Mouse (Mus musculus) left cerebral cortex, adult 9 months (tissue): Measurements from ENCODE around the gene Zfp324.

Experiments used
- DNase-seq, 2 experiments: peaks; one replicate each; pipeline ENCODE4 v3.0.0; 2022; ENCODE audit warnings: low spot score in 2 of 2

Zfp324 gene

DNA sequence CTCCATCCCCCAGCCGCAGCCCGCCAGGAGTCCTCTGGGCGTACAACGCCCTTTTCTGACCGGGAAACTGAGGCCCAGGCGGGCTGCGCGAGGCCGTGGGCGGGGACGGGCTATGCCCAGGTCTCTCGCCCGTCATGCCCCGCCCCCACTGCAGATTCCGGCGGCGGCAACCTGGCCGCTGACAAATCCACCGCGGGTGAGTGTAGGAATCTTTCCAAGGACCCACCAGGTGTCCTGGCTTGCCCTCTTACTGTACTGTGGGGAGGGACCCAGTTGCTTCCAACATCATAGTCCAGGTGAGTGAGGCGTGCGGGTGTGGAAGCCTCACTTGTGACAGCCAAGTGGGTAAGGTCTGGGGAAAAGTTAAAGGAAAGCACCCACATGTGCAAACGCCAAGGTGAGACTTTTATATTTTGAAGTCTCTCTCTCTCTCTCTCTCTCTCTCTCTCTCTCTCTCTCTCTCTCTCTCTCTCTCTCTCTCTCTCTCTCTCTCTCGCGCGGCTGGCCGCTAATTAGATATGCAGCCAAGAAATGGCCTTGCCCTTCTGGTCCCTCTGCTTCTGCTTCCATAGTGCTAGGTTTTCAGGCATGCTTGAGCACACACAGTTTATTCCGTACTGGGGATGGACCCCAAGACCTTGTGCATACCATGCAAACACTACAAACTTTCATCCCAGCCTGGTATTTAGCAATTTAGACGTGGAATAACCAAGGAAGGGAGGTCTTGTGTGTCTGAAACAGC, 637 bp downstream of the Zfp324 start:
- peak in 1 of 2 experiments; percentile 48 for DNase-seq

DNA sequence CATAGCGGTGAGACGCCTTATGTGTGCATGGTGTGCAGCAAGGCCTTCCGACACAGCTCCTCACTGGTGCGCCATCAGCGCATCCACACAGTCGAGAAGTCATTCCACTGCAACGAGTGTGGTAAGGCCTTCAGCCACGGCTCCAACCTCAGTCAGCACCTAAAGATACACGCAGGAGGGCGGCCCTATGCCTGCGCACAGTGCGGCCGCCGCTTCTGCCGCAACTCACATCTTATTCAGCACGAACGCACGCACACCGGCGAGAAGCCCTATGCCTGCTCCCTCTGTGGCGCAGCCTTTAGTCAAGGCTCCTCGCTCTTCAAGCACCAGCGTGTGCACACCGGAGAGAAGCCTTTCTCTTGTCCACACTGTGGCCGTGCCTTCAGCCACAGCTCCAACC, 5.3 kb downstream of the Zfp324 start:
- no peak for DNase-seq

DNA sequence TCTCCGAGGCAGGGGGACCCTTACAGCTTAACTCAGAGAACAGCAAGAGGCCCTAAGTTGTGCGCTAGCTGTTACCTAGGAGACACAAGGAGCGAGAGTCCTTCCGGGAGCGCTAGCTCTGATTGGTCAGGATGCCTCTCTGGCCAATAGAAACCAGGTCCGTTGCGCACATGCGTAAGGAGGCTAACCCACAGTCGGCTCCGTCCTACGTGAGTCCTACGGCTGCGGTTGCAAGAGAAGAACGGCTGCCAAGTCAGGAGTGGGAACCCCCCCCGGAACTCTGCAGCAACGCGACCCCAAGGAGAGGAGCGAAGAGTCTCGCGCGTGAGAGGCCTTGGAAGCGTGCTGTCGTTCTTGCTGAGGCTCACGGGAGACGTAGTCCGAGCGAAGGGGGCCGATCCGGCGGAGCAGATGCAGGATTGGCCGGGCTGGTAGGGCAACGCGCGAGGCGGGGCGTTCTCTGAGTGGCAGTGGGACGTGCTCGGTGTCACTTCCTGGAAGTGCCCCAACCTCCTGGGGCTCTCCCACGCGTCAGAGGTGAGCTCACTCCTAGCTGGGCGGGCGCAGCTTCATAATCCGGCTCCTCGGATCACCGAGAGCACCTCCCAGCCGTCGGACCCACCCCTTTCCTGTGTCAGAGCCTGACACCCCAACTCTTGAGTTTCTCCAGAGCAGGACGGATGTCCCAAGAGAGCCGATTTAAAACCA, 12.2 kb downstream of the Zfp324 start, which contains the start of gene Zfp446:
TSS of gene Zfp446 (plus strand) at position 167 of the 708 bp plus-strand sequence.
- DNase-seq = peak; percentile 97 to 99

DNA sequence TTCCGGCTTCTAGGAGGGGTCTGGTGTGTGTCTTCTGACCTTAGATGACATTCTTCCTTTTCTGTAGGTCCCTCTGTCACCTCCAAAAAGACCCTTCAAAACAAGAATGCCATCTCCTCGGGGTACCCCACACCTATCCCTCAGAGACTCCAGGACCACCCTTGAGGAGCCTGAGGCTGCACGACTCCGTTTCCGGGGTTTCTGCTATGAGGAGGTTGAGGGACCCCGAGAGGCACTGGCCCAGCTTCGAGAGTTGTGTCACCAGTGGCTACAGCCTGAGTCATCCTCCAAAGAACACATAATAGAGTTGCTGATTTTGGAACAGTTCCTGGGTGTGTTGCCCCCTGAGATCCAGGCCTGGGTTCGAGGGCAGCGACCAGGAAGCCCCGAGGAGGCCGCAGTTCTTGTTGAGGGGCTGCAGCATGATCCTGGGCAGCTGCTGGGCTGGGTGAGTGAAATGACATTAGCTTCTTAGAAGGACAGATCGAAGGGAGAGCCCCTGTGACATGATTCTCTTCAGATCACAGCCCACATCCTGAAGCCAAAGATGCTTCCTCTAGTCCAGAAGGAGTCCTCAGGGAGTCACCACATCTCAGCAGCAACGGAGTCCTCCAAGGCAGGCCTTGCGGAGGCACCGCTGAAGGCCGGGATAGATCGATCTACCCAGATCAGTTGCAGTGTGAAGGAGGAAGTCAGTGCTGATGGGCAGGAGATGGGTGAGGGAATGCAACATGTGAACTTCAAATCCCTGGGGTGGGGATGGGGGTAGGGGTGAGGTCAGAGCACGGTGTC, 13.5 kb downstream of the Zfp324 start:
- DNase-seq = no peak

DNA sequence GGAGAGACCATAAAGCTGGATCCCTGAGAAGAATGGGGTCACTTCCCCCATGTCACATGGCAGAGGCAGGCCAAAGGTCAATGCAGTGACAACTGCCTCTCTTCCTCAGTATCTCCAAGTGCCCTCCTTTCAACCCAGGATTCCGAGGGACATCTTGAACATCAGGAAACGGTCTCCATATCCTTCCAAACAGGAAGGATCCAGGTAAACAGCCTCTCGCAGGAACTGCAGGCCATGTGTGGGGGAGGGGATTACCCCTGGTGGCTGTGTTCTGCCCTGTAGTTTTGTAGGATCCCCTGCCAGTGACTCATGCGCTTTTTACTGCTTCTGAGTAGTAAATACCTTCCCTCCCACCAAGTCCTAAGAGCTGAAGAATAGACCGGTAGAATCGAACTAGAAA, 14.1 kb downstream of the Zfp324 start:
- no peak for DNase-seq

DNA sequence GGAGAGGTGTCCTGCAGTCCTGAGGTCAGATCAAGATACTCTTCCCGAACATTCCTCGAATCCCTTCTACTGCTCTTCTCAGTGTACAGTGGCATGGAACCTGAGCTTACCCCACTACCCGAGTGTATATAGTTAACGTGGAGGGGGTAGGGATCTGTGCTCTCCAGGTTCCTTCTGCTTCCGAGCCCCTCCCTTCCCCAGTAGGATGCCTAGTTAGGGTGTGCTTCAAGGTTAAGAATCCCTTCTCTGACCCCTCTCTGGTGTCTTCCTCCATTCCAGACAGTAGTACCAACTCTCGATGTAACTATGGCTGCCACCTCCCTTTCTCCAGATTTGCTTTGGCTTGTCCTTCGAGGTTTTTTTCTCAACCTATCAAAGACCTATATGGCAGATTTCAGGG, 14.7 kb downstream of the Zfp324 start:
- DNase-seq = no peak

DNA sequence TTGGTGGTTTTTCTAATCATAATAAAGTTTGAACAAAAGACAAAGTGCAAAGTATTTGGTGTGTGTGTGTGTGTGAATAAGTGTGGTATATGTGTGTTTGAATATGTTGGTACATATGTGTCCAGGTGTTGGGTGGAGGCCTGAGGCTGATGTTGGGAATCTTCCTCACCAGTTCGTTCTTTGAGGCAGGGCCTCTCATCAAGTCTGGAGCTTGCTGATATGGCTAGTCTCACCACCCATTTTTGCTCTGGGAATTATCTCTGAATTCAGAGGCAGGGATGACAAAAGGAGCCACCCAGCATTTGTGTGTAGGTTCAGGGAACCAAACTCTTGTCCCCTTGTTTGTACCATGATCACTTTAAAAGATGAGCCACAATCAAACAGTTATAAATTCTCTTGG, 20.1 kb downstream of the Zfp324 start:
- DNase-seq = no peak

DNA sequence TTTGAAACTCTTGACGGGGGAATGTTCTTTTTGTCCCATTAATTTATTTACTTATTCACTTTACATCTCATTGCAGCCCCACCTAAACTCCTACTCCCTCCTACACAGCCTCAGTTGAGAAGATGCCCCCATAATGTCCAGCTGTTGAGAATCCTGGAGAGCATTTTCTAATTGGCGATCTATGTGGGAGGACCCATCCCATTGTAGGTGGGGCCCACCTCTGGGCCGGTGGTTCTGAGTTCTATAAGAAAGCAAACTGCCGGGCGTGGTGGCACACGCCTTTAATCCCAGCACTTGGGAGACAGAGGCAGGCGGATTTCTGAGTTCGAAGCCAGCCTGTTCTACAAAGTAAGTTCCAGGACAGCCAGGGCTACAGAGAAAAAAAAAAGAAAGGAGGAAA, 21.3 kb downstream of the Zfp324 start:
- no peak for DNase-seq

DNA sequence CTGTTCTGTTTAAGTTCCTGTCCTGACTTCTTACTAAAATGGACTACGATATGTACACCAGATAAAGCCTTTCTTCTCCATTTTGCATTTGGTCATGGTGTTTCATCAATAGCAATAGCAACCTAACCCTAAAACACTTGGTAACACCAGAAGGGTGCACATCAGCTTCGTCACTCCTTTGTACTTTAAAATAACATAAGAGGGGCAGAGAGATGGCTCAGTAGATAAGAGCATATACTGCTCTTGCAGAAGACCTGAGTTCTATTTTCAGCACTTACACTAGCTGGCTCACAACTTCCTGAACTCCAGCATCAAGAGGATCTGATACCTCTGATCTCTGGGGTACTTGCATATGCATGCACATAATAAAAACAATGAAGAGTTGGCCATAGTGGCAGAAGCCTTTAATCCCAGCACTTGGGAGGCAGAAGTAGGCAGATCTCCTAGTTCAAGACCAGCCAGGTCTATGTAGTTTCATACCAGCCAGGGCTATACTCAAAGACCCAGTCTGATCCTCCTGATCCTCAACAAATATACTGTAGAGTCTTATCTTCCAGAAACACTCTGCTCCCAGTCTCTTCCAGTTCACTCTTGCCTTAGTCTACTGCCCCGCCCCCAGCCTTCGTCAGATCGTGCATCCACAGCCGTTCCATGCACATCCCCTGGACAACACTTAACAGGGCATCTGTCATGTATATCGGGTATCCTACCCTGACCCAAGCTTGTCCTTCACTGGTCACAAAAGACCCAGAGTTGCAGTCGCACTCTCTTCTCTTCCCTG, 22.0 kb downstream of the Zfp324 start:
- no peak for DNase-seq

DNA sequence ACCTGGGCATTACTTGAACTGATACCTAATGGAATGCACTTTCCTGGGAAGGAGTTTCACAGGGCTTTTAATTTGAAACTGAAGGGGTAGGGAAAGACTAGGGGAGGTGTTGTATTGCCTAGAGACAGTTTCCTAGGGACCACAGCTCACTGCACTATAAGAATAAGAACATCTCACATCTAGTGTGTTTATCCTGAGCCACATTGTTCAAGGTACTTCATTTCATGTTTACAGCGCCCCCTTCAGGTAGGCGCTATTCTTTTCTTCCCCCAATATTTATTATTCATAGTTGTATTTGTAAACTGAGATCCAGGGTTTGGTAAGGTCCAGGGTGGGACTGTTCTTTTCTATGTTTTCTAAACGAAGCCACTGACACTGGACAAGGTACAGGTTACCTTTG, 26.6 kb downstream of the Zfp324 start:
- no peak for DNase-seq

DNA sequence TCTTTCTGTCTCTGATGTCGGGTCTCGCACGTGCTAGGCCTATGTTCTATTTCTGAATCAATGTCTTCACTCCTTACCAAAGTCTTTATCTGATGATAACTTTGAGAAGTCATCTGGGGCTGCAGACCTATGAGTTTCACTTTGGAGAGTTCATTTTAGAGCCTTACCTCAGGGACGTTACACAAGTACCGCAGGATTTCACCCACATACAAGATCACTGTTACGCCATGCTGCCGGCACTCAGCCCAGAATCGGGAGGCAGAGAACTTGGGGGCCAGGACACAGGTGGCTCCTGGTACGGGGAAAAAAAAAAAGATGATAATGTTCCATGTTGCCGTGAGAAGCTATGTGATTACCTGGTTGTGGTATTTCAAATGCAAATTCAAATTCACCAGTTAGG, 27.5 kb downstream of the Zfp324 start:
- no peak for DNase-seq

DNA sequence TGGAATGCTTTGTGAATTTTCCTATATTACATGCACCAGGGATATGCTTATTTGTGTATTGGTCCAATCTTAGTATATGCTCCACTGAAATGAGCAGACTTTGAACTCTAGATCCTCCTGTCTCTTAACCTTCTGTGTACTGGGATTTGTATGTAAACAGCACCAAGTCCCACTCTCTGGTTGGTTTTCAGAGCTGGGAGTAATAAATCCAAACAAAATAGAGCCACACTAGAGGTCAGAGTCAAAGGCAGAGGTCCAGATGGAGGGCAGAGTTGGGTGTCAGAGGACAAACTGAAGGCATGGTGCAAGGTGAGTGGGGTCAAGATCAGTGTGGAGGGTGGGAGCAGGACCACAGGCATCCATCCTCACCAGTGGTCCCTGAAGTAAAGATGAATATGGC, 30.2 kb downstream of the Zfp324 start:
- DNase-seq = no peak

DNA sequence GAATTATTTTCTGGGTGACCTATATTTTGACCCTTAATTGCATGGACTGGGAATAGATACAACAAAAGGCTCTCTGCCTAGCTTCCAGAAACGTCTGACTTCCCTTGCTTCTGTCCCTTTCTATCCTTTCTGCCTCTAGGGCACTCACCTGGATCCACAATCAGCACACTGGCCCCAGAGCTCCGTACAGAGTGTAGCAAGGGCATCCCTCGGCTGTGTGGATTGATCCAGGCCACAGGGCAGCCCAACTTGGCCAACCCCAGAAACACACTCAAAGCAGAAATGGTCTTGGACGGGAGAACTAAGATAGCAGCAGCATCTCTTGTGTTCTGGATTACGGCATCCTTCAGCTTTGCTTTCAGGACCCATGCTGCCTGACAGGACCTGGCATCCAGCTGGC, 31.6 kb downstream of the Zfp324 start:
- no peak for DNase-seq

DNA sequence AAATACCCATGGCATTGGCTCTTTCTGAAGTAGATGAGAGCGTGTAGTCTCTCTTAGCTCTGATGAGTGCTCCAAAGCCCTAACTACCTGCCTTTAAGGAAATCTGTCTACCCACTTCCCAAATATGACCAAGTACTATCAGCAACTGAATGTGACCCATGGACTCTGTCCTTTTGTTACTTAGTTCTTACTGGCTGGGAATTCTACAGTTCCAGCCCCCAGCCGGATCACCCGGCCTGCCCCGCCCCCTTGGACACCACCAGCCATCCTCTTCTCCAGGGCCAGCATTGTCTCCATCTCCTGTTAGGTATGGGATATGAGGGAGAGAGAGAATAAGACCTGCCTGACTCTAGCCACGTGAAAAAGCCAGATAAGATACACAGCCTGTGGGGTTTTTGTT, 32.4 kb downstream of the Zfp324 start, which contains the start of gene Slc27a5:
TSS of gene Slc27a5 (minus strand) at position 140 of the 400 bp plus-strand sequence.
- DNase-seq = no peak

DNA sequence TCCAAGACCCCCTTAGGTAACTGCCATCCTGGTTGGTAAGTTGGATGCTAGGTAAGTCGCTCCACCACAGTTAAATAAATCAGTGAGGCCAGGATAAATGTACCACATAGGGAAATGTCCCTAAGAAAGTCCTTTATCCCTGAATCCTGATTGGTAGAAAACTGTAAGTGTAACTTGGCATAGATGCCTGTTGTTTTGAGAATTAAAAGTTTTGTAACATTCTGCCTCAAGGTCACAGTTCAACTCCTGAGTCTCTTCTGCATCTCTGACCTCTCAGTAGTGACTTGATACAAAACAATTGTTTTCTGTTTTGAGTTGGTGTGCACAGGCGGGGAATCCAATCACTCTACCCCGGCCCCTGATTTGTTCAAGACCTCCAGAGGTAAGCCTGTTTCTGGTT, 33.2 kb downstream of the Zfp324 start, which contains the start of gene Trim28:
TSS of gene Trim28 (plus strand) at position 264 of the 400 bp plus-strand sequence.
- no peak for DNase-seq

DNA sequence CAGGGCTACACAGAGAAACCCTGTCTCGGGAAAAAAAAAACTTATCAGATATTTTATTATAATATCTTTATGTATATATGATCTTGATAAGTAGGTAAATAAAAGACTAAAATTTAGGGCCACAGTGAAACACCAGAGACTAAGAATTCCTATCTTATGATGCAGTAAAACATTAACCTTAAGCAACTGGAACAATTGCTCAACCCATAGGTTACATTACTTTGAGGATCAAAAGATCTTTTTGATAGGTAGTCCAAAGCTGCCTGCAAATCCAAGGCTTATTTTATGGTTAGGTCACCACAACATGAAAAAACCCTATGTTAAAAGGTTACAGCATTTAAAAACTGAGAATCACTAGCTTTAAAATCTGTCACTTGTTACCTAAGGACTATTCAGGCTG, 35.9 kb downstream of the Zfp324 start:
- DNase-seq = no peak

DNA sequence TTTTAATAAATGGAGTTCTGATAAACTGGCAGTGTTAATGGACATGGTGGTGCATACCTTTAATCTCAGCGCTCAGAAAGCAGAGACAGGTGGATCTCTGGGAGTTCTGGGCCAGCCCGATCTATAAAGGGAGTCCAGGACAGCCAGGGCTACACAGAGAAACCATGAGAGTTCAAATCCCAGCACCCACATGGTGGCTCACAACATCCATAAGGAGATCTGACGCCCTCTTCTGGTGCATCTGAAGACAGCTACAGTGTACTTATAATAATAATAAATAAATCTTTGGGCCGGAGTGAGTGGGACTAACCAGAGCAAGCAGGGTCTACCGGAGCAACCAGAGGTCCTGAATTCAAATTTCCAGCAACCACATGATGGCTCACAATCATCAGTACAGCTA, 37.7 kb downstream of the Zfp324 start:
- DNase-seq = no peak

DNA sequence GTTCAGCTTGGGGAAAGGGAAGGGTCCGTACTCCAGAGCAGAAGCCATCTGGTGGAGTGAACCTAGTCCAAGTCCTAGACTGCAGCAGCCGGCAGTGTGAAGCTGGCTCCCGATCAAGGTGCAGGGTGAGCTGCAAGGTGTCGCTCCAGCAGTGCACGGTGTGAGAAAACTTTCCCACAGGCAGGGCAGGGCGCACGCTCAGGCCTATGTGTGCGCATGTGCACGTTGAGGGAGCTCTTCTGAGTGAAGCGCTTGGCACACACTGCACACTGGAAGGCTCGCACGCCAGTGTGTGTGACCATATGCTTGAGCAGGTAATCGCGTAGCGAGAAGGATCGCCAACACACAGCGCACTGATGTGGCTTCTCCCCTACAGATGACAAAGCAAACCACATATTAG, 40.4 kb downstream of the Zfp324 start:
- no peak for DNase-seq

DNA sequence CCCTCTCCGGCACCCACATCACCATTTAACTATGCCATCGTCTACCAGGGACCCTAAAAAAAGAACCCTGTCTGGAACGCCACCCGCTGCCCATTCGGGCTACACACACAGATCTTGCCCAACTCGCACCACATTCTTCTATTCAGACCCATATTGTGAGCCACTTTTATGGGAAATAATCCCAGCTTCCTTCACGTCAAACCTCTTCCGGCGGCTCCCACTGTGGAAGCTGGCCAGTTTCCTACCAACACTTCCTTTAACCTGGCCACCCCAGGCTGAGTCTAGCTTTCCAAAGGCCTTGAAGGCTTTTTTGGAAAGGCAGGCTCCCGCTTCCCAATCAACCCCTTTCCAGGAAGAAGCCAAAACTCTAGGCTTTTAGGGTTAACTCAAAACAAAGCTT, 40.9 kb downstream of the Zfp324 start:
- no peak for DNase-seq

DNA sequence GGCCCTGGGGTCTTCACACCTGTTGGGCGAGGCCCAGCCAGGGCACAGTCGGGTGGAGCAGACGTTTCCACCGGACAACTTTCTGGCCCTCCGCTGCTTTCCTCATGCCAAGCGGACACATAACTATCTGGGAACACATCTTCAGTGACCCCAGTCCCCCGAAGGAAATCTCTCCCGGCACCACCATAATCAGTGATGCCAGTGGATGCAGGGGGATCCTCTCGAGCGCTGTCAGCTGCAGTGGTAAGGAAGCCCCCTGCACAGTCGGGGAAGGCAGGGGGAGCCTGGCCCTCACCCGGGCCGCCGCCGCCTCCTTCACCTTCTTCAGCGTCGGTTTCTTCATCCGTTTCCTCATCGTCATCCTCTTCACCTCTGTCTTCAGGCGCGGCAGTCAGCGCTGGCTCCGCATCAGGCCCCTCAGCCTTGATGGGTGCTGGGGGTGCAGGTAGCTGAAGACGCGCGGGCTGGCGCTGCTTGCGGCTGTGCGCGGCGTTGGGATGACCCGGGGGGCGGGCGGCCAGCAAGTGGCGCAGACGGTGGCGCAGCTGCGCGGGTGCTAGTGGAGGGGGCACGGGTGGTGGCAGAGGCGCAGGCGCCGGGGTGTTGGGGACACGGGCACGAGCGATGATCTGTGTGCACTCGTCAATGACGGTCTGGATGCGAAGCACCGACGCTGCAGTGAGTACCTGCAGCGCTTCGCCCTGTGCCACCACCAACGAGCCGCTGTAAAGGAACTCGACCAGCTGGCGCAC, 41.9 kb downstream of the Zfp324 start:
- DNase-seq = no peak
